Mouse (Mus musculus) heart, postnatal 4 days (tissue): ENCODE measurements around the gene Rbck1. TPM values are rescaled to one million over a fixed set of nuclear protein-coding genes. Genes with fewer than 3 reads are reported as not detected.
"Not testable (repeated sequence)": the region's sequence is repeated elsewhere in the genome, so short reads cannot be mapped to it uniquely, and the experiment has no call there.

Experiments
- DNase-seq: peaks from one replicate; pipeline ENCODE4 v3.0.0; 2021
- total RNA-seq, 2 experiments: library from RNA; stranded (reverse); gene quantifications; 2 replicates each; pipeline ENCODE4 v1.2.3; 2021

Rbck1 gene
- total RNA-seq = 10 to 100 TPM; 70.5 to 75.6 TPM

- DNase-seq = peak; percentile 86
Observed at GRCm38 (mm10) chr2:152332101-152332825, at the start of gene Rbck1. TSS of gene Rbck1 (minus strand) at chr2:152332653.

- no peak for DNase-seq
Observed at GRCm38 (mm10) chr2:152376345-152376741, 43.9 kb upstream of the Rbck1 start, which contains the start of gene Nrsn2. TSS of gene Nrsn2 (minus strand) at chr2:152376638.

GRCm38 (mm10) chr2:152375652-152376344 lies 43.3 kb upstream of the Rbck1 start:
- DNase-seq = no peak

GRCm38 (mm10) chr2:152373547-152373946 lies 41.1 kb upstream of the Rbck1 start:
- no peak for DNase-seq

GRCm38 (mm10) chr2:152372661-152373060 lies 40.2 kb upstream of the Rbck1 start:
- no peak for DNase-seq

- DNase-seq = no peak
Observed at GRCm38 (mm10) chr2:152372104-152372503, 39.7 kb upstream of the Rbck1 start.

GRCm38 (mm10) chr2:152368532-152369140 lies 36.2 kb upstream of the Rbck1 start:
- DNase-seq = peak; percentile 72

GRCm38 (mm10) chr2:152367917-152368316 lies 35.5 kb upstream of the Rbck1 start:
- DNase-seq = no peak

- peak; percentile 90 for DNase-seq
Observed at GRCm38 (mm10) chr2:152363245-152364147, 31.0 kb upstream of the Rbck1 start.

- DNase-seq = no peak
Observed at GRCm38 (mm10) chr2:152361193-152361592, 28.7 kb upstream of the Rbck1 start.

- peak; percentile 73 for DNase-seq
Observed at GRCm38 (mm10) chr2:152360271-152360775, 27.9 kb upstream of the Rbck1 start.

GRCm38 (mm10) chr2:152359616-152360015 lies 27.2 kb upstream of the Rbck1 start:
- no peak for DNase-seq

- DNase-seq = not testable (repeated sequence)
Observed at GRCm38 (mm10) chr2:152358977-152359376, 26.5 kb upstream of the Rbck1 start.

GRCm38 (mm10) chr2:152357254-152357653 lies 24.8 kb upstream of the Rbck1 start:
- no peak for DNase-seq

- peak; percentile 75 for DNase-seq
Observed at GRCm38 (mm10) chr2:152349842-152350540, 17.5 kb upstream of the Rbck1 start.

- DNase-seq = no peak
Observed at GRCm38 (mm10) chr2:152349205-152349604, 16.8 kb upstream of the Rbck1 start.

GRCm38 (mm10) chr2:152347722-152348121 lies 15.3 kb upstream of the Rbck1 start:
- no peak for DNase-seq

- DNase-seq = no peak
Observed at GRCm38 (mm10) chr2:152346776-152347465, 14.5 kb upstream of the Rbck1 start.

GRCm38 (mm10) chr2:152345393-152345792 lies 12.9 kb upstream of the Rbck1 start:
- no peak for DNase-seq

- no peak for DNase-seq
Observed at GRCm38 (mm10) chr2:152344909-152345308, 12.5 kb upstream of the Rbck1 start.

- no peak for DNase-seq
Observed at GRCm38 (mm10) chr2:152344361-152344760, 11.9 kb upstream of the Rbck1 start.
